Mouse (Mus musculus) left cerebral cortex, postnatal 14 days (tissue): Measurements from ENCODE around the gene Cox4i2. TPM values are rescaled to one million over a fixed set of nuclear protein-coding genes. Genes with fewer than 3 reads are reported as not detected.
A peak's percentile ranks its signal among the peaks of the same experiment; 100 is the strongest.

Source experiments
- DNase-seq, 2 experiments: peaks; one replicate each; pipeline ENCODE4 v3.0.0; 2021 to 2022; ENCODE audit warnings: low spot score in 2 of 2, mixed read lengths in 1 of 2
- intact Hi-C: fragments of 180-260 bp; cut with DNase I; formaldehyde crosslinking; loops from one replicate; pipeline ENCODE4 v1.15.1; 2025
- total RNA-seq, 2 experiments: library from RNA; stranded (reverse); gene quantifications; 2 replicates each; pipeline ENCODE4 v1.2.3; 2021

Cox4i2 gene
- total RNA-seq, 2 experiments from 2014 or later = 2.3 to 2.8 TPM

DNA sequence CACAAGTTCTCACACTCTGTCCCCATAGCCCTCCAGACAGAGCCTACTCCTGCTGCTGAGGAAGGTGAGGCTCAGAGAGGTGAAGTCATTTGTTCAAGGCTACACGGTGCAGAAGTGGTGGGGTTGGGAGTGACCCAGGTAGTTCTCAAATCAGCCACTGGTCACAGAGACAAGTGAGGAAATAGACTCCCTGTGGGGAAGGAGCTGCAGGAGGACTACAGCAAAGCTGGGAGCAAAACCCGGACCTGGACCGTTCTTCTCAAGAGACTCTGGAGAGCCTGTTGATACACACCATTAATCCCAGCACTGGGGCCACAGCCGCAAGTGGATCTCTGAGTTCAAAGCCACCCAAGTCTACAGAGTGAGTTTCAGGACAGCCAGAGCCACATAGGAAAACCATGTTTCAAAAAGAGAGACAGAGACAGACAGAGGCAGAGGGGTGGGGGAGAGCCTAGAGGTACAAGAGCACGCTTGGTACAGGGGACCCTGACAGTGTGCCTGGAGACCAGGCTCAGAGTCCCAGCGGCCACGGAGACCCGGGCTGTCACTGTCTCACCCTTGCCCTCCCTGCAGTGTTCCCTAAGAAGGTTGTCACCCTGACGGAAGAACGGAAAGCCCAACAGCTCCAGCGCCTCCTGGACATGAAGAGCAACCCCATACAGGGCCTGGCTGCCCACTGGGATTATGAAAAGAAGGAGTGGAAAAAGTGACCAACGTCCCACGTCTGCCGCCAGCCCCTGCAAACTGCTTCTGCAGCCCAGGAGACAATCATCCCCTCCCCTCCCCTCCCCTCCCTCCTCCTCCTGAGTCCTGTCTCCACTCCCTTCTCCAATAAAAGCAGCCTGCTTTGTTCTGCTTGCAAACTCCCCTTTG, 10.4 kb downstream of the Cox4i2 start:
- intact Hi-C loops = no loop called here
- DNase-seq = no peak

DNA sequence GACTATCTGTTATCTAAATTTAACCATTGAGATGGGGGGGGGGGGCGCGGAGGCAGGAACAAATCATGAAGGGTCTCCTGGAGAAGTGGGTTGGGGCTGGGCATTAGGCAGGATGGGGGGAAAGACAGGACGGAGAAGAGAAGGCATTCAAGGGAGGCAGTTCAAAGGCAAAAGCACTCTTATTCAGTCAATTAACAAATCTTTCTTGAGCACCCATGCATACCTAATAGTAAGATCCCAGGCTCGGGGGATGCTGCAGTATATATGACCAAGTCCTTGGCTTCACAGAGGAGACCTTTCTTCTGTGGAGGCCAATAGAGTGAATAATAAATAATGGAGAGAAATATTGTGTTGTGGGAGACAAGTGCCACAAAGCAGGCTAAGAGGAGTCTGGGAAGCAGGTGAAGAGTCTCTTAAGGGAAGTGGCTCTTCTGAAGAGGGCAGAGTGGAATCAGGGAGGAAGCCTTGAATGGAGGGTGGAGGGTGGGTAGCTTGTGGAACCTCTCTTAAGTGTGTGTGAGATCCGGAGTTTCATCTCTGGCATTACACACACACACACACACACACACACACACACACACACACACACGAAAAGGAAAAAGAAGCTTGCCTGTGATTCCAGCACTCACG, 11.2 kb downstream of the Cox4i2 start:
- intact Hi-C loops = no loop called here

DNA sequence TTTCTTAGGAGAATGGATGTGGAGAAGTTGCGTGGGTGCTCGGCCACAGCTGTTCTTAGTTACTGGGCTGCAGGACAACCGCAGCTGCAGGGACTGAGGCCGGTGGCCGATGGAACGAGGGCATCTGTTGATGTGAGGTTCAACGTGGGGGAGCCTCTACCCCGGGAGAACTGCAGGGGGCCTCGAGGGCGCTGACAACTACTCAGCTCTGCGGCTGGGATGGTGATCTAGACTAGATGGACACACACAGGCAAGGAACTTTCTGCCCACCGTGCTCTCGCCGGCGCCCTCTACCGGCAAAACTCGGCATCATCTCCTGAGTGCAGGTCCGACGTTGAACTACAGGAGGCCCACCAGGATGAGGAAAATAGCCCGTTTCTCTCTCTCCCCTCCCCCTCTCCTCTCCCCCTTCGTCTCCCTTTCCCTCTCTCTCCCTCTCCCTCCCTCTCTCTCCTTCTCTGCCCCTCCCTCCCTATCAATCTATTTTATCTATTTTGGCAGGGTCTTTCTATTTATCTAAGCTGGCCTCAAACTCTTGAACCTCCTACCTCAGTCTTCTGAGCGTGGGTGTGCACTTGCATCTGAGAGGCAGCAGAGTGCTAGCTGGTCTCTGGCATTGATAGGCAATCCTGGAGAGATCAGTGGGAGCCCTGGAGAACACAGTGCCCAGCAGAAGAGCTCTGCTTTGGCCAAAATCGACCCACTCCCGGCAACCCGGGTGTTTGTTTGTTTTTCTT, 12.6 kb downstream of the Cox4i2 start:
- intact Hi-C loops = loop anchor here (2.0 kb wide), 2 partner anchors 64 to 70 kb away; partner anchors contain the start of gene Bcl2l1
- DNase-seq = peak; percentile 88 to 90

More for the DNA sequence above, 11.2 kb downstream of the Cox4i2 start:
- no peak for DNase-seq

DNA sequence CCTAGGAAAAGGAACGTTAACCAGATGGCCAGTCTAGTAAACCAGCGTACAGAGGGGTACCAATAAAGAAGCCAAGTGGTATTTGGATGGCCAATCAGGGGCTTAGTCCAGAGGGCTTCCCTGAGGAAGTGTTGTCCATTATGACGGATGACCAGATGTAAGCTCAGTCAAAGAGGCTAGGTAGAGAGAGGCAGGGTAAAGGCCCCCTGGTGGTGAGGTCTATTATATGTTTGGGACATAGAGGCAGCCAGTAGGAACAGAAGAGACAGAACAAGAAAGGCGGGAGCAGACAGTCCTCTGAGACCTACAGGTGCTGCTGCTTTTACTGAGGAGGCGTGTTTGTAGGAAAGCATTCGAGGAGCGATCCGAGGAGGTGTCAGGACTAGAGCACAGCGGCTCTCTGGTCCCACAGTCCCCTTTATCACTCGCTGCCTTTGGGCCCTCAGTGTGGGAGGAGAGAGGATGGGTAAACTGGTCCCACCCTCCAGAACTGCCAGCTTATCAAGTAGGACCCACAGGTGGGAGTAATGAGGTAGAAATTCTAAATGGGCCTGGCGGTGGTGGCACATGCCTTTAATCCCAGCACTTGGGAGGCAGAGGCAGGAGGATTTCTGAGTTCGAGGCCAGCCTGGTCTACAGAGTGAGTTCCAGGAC, 13.8 kb downstream of the Cox4i2 start:
- intact Hi-C loops = loop anchor here (2.0 kb wide), 2 partner anchors 63 to 71 kb away; partner anchors contain the start of gene Bcl2l1
- DNase-seq = peak in 1 of 2 experiments; percentile 38

DNA sequence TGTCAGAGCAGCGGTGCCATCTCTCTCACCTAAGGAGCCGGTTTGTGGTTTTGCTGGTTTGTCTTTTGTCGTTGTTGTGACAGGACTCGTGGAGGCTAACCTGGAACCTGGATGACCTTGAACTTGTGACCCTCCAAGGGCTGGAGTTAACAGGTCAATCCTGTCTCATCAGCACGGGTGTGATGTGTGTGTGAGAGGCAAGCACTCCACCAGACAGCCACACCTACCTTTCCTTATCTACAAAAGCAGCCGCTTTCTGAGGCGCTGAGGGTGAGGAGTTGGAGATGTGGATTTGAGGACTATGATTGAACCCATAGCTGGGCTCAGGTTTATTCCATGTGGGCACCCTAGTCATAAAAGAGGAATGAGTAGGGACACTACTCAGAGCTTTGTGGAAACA, 15.7 kb downstream of the Cox4i2 start:
- no peak for DNase-seq
- intact Hi-C loops = no loop called here

DNA sequence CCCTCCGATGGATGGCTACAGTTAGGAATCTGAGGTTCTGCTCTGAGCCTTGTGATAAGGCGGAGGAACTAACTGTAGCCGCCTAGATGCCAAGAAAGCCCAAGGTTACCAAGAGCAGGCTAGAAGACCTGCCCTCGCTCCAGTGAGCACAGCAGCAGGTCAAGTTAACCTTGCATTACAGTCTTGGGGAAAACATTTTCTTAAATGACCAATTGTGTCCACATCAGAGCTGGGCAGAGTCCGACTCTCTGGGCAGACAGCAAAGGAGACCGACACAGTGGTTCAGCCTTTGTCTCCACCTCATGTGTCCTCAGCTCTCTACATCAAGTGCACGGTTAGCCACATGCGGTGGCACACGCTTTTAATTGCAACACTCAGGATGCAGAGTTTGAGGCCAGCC, 17.6 kb downstream of the Cox4i2 start:
- intact Hi-C loops = no loop called here
- DNase-seq = no peak

DNA sequence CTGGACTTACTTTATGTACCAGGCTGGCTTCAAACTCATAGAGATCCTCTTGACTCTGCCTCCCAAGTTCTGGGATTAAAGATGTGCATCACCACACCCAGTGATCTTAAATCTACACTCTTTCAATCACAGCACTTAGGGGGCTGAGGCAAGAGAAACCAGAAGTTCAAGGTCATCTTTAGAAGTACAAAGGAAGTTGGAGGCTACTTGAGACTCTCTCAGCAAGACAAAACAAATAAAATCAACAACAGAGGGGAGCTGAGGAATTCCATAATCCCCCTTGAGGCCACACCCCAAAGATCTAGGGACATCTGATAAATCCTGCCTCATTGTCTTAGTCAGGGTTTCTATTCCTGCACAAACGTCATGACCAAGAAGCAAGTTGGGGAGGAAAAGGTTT, 18.3 kb downstream of the Cox4i2 start:
- no peak for DNase-seq
- intact Hi-C loops = no loop called here

DNA sequence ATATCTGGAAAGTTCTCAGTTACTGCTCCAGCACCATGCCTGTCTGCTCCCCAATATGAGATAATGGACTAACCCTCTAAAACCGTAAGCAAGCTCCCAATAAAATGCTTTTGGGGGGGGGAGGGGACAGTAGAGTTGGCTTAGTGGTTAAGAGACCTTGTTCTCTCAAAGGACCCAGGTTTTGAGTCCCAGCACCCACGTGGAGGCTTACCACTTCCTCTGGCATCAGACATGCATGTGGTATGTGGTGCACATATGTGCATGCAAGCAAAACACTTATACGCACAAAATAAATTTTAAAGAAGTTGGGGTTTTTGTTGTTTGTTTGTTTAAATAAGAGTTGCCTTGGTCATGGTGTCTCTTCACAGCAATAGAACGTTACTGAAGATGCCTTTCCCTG, 21.4 kb downstream of the Cox4i2 start:
- DNase-seq = no peak
- intact Hi-C loops = no loop called here

DNA sequence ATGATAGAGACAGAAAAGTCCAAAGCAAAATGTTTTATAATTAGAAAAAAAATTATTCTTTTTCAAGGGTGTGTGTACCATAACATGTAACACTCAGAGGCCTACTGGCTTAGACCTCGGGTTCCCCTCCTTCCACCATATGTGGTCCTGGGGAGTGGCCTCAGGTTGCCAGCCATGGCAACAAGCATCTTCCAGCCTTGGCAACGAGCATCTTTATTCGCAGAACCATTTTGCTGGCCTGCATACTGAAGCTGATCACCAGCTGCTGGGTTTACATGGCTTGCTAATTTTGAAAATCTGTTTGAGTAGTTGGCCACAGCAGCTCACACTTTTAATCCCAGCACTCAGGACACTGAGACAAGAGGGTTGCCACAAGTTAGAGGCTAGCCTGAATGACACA, 22.0 kb downstream of the Cox4i2 start:
- intact Hi-C loops = no loop called here
- DNase-seq = no peak

DNA sequence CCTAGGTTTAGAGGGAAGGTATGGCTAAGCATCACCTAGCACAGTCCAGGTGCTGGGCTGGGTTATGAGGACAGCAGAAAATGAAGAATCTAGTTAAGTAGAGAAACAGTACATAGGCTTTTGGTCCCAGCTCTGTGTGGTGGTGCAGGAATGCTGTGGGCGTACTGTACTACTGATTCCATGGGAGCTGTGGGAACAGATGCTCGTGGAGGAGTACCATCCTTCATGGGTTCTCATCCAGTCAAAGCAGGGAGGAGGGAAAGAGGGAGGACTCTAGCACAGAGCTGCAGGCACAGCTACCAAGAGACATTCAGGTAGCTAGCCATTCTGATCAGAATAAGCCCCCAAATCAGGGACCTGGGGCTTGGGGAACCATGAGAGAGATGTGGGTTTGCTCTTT, 22.5 kb downstream of the Cox4i2 start:
- intact Hi-C loops = no loop called here

DNA sequence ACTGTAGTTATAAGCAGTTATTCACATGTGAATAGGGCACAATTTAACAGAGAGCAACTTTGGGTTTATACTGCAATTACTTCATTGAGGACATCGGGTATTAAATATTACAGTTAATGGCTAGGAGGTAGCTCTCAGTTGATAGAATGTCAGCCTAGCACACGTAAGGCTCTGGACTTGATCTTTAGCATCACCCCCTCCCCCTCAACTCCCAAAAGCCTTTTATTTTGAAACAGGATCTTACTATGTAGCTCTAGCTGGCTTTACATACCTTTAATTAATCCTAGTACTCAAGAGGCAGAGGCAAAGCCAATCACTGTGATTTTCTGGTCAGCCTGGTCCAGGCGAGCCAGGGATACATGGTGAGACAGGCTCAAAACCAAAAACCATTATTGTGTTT, 23.1 kb downstream of the Cox4i2 start:
- intact Hi-C loops = no loop called here
- DNase-seq = no peak

More for the DNA sequence above, 22.5 kb downstream of the Cox4i2 start:
- DNase-seq = peak; percentile 71 to 88

DNA sequence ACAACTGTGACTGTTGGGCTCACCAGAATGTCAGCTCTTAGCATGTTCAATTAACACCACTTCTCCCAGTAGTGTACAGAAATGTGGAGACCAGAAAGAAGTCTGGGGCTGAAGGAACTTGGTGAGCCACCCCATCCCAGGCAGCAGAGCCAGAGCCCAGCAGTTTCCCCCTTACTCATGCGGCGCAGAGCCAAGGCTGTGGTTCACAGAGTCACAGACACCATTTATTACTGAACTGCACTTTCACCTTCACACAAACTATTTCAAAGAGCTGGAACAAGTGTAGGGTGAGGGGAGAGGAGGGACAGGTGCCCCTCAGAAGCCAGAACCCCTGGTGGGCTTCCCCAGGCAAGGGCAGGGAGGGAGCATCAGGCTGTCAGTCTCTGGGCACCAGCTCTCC, 26.5 kb downstream of the Cox4i2 start:
- intact Hi-C loops = no loop called here
- DNase-seq = no peak

DNA sequence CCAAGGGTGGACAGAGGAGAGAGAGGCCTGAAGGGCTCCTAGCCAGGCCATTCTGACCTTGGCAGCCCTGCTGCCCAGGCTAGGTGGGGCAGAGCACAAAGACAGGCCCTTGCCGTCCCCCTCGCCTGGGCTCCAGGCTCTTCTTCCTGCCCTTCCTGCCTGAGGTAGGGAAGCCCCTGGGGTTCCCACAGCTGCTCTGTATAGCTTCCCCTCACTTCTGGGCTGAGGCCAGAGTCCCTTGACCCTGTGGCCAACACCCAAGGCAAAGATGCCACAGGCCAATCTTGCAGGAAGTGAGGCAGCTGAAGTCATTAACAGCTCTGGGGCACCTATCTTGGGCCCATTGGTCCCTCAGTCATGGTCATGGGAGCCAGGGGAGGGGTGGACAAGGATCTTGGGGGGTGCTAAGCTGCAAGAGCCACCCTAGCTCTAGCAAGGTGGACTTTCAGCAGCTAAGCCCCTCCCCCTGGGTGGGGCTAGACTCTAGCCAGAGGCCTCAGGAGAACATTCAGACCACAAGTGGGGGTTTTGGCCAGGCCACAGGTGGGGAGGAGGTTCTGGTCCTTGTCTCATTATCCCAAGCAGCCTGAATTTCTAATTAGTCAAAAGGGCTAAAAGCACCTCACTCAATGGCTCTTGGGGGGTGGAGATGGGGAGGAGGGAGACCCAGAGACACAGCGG, 27.2 kb downstream of the Cox4i2 start:
- intact Hi-C loops = no loop called here
- no peak for DNase-seq

DNA sequence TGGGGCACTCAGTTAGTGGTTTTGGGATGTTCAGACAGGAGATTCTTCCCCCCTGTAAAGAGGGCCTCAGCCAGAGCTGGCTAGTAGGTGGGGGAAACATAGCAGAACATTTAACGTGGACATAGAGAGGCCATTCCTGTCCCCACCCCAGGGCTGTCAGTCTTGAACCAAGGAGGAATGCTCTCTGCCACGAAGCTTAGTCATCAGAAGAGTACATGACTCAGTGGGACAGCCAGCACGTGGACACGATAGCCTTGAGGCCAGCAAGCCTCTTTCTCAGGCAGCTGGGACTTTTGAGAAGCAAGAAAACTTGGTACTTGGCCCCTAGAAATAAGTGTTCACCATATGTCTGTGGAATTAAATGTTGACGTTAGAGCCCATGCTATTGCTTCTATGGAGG, 28.7 kb downstream of the Cox4i2 start:
- DNase-seq = no peak
- intact Hi-C loops = no loop called here

DNA sequence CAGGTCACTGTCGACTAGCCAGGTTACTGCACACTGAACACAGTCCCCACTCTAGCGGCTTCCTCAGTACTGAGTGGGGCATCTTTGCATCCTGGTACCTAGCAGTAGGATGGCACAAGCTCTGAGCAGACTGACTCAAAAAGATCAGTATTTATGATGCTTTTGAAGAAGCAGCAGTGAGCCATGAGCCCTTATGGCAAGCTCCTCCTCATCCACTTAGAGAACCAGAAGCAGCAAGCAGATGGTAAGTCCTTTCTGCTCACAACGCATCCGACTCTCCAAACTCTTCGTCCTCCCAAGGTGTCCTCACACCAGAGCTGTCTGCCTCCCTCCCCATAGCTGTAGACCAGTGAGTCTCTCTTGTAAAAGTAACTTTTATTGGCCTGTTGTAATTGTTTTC, 29.3 kb downstream of the Cox4i2 start:
- intact Hi-C loops = no loop called here

DNA sequence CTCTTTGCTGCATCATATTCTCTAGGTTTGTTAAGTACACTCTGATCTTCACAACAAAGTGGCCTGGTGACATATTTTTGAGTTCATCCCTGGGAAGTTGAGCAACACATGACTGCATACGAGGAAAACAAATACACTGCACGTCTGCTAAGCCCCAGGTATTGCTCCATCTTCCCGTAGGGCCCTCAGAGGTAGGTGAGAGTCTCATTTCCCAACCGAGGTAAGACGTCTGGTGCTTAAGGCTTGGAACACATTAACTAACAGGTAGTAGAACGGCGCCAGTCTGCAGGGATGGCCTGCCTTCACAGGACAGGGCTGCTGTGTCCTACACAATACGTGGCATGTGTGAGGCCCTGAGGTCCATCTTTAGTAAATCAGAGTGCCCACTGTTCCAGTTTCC, 30.7 kb downstream of the Cox4i2 start:
- intact Hi-C loops = loop anchor here (1.0 kb wide), 1 partner anchor 45 kb away; no protein-coding TSS in a partner anchor
- DNase-seq = no peak

More for the DNA sequence above, 29.3 kb downstream of the Cox4i2 start:
- DNase-seq = no peak

DNA sequence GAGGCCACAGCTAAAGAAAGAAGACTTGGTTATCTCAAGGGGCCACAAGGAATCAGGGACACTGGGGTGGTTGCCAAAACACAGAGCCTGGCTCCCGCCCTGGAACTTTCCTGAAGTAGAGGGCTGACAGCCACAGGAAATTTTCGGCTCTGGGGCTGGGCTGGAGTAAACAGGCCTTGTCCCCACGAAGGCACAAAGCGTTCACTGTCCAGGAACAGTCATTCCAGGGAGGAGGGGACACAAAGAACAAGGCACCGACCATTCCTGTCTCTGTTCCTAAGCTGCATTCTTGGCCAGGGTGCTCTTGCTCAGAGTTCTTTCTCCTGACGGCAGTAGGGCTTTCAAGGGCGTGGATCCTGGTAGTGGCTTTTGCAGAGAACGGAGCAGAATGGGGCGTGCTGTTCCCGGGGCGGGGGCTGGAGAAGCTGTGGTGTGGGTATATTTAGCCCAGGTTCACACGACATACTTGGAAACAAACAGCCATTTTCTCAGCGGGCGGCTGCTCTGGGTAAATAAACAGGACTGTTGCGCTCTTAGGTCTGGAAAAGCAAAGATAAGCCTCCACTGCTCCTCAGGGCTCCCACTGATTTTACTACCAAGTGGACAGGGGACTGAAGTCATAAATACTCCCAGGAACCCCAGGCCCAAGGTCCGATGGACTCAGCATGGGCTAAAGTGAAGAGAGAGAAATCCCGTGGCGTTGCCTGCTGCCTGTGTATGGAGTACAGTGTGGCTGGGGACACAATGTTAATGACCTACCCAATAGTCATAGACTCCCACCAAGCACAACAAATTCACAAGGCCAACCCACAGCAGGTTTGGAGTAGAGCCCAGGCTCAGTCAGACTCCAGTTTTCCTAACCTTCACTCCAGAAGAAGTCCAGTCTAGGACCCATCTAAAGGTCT, 31.7 kb downstream of the Cox4i2 start:
- DNase-seq = peak; percentile 79 to 90
- intact Hi-C loops = loop anchor here (1.0 kb wide), 1 partner anchor 44 kb away; no protein-coding TSS in a partner anchor

DNA sequence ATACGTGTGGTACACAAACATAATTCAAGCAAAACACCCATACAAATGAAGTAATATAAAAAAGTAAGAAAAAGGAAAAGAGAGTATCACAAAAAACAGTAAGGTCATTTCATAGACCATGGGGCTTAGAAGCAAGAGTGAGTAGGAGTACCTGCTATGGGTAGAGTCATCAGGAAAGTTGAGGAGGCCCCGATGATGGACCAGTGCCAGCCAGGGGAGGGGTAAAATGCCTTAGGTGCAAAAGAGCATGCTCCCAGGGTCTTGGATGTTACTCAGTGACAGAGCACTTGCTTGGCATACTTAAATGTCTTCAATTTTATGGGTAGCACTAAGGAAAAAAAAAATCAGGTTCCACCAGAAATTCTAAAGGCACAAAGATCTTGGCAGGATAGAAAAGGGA, 33.2 kb downstream of the Cox4i2 start:
- no peak for DNase-seq
- intact Hi-C loops = no loop called here
